Mouse (Mus musculus) inflammation-experienced regulatory T-cells (primary cell): ENCODE data around the gene Gm11596. TPM values are rescaled to one million over a fixed set of nuclear protein-coding genes. Genes with fewer than 3 reads are reported as not detected.

ENCODE experiments used
- polyA plus RNA-seq, 2 experiments: library from polyadenylated mRNA; unstranded; fragments of 100-300 nt; shearing (Covaris generic); gene quantifications; one replicate each; pipeline ENCODE4 v1.2.1; 2017

Gene Gm11596
- polyA plus RNA-seq, result not detected

GRCm38 (mm10) chr11:99793367-99793766 is at the start of gene Gm11596:
Gene Gm11596 (minus strand): TSS chr11:99793467.

GRCm38 (mm10) chr11:99837966-99838365 is 44.7 kb upstream of the Gm11596 start, which contains the start of gene 2300003K06Rik:
Gene 2300003K06Rik (minus strand): TSS chr11:99838066.

GRCm38 (mm10) chr11:99815566-99815965 is 22.3 kb upstream of the Gm11596 start, which contains the start of gene Gm11564:
Gene Gm11564 (minus strand): TSS chr11:99815666.

GRCm38 (mm10) chr11:99809792-99810191 is 16.5 kb upstream of the Gm11596 start, which contains the start of gene Krtap4-13:
Gene Krtap4-13 (minus strand): TSS chr11:99809892.

GRCm38 (mm10) chr11:99804346-99804745 is 11.1 kb upstream of the Gm11596 start, which contains the start of gene Gm11554:
Gene Gm11554 (minus strand): TSS chr11:99804446.

GRCm38 (mm10) chr11:99798832-99799231 is 5.6 kb upstream of the Gm11596 start, which contains the start of gene Gm11569:
Gene Gm11569 (minus strand): TSS chr11:99798932.

GRCm38 (mm10) chr11:99784900-99785299 is 8.4 kb downstream of the Gm11596 start, which contains the start of gene Krtap4-9:
Gene Krtap4-9 (plus strand): TSS chr11:99785200.

GRCm38 (mm10) chr11:99780604-99781003 is 12.7 kb downstream of the Gm11596 start, which contains the start of gene Krtap4-8:
Gene Krtap4-8 (minus strand): TSS chr11:99780704.

GRCm38 (mm10) chr11:99772813-99773212 is 20.5 kb downstream of the Gm11596 start, which contains the start of gene Gm11595:
Gene Gm11595 (minus strand): TSS chr11:99772913.

Other genes with a start within 250 kb of the Gm11596 start
- not detected for gene Krtap3-3, start 242.6 kb downstream of the Gm11596 start, polyA plus RNA-seq
- 1 to 10 TPM in 1 of 2 experiments, not detected in 1; 3.5 TPM for gene Krtap3-2, start 236.6 kb downstream of the Gm11596 start, polyA plus RNA-seq
- under 1 TPM in 1 of 2 experiments, not detected in 1; 0.60 TPM for gene Gm11939, start 234.0 kb downstream of the Gm11596 start, polyA plus RNA-seq
- not detected for gene Krtap3-1, start 226.8 kb downstream of the Gm11596 start, polyA plus RNA-seq
- under 1 TPM in 1 of 2 experiments, not detected in 1; 0.55 TPM for gene Krtap1-5, start 212.5 kb downstream of the Gm11596 start, polyA plus RNA-seq
- gene Krtap1-4, start 209.8 kb downstream of the Gm11596 start, polyA plus RNA-seq, result 1 to 10 TPM in 1 of 2 experiments, under 1 TPM in 1; 0.61 to 1.2 TPM
- gene Krtap1-3, start 202.1 kb downstream of the Gm11596 start, polyA plus RNA-seq, result not detected
- under 1 TPM in 1 of 2 experiments, not detected in 1; 0.31 TPM for gene Krtap9-3, start 195.4 kb downstream of the Gm11596 start, polyA plus RNA-seq
- gene Gm11938, start 190.2 kb downstream of the Gm11596 start, polyA plus RNA-seq, result not detected
- gene Gm11937, start 183.3 kb downstream of the Gm11596 start, polyA plus RNA-seq, result not detected
- not detected for gene Krtap2-4, start 178.6 kb downstream of the Gm11596 start, polyA plus RNA-seq
- not detected for gene Gm11562, start 173.0 kb downstream of the Gm11596 start, polyA plus RNA-seq
- under 1 TPM in 1 of 2 experiments, not detected in 1; 0.20 TPM for gene Krtap4-1, start 165.2 kb downstream of the Gm11596 start, polyA plus RNA-seq
- gene Krtap4-2, start 158.4 kb downstream of the Gm11596 start, polyA plus RNA-seq, result not detected
- gene Krtap4-7, start 149.4 kb downstream of the Gm11596 start, polyA plus RNA-seq, result under 1 TPM in 1 of 2 experiments, not detected in 1; 0.16 TPM
- gene Gm11555, start 143.2 kb downstream of the Gm11596 start, polyA plus RNA-seq, result not detected
- not detected for gene Gm11563, start 134.5 kb downstream of the Gm11596 start, polyA plus RNA-seq
- not detected for gene Krtap4-6, start 127.5 kb downstream of the Gm11596 start, polyA plus RNA-seq
- gene Gm14190, start 102.7 kb downstream of the Gm11596 start, polyA plus RNA-seq, result not detected
- not detected for gene Gm14180, start 59.2 kb downstream of the Gm11596 start, polyA plus RNA-seq
- gene Gm11595, start 20.6 kb downstream of the Gm11596 start, polyA plus RNA-seq, result not detected
- under 1 TPM in 1 of 2 experiments, not detected in 1; 0.24 TPM for gene Krtap4-8, start 12.8 kb downstream of the Gm11596 start, polyA plus RNA-seq
- under 1 TPM in 1 of 2 experiments, not detected in 1; 0.28 TPM for gene Krtap4-9, start 8.3 kb downstream of the Gm11596 start, polyA plus RNA-seq
- gene Gm11569, start 5.5 kb upstream of the Gm11596 start, polyA plus RNA-seq, result not detected
- gene Gm11554, start 11.0 kb upstream of the Gm11596 start, polyA plus RNA-seq, result not detected
- not detected for gene Krtap4-13, start 16.4 kb upstream of the Gm11596 start, polyA plus RNA-seq
- gene Gm11564, start 22.2 kb upstream of the Gm11596 start, polyA plus RNA-seq, result not detected
- gene 2300003K06Rik, start 44.6 kb upstream of the Gm11596 start, polyA plus RNA-seq, result not detected
- under 1 TPM in 1 of 2 experiments, not detected in 1; 0.60 TPM for gene Krtap4-16, start 58.1 kb upstream of the Gm11596 start, polyA plus RNA-seq
- gene Gm11568, start 64.5 kb upstream of the Gm11596 start, polyA plus RNA-seq, result not detected
- gene Gm11559, start 71.0 kb upstream of the Gm11596 start, polyA plus RNA-seq, result not detected
- not detected for gene Krtap9-1, start 79.9 kb upstream of the Gm11596 start, polyA plus RNA-seq
- gene Gm11567, start 85.7 kb upstream of the Gm11596 start, polyA plus RNA-seq, result not detected
- gene Krtap31-1, start 114.5 kb upstream of the Gm11596 start, polyA plus RNA-seq, result not detected
- not detected for gene Gm11565, start 121.3 kb upstream of the Gm11596 start, polyA plus RNA-seq
- gene Krtap31-2, start 142.8 kb upstream of the Gm11596 start, polyA plus RNA-seq, result not detected
- gene Krtap9-5, start 155.0 kb upstream of the Gm11596 start, polyA plus RNA-seq, result not detected
- not detected for gene Krtap29-1, start 185.6 kb upstream of the Gm11596 start, polyA plus RNA-seq
- not detected for gene Krtap16-1, start 193.1 kb upstream of the Gm11596 start, polyA plus RNA-seq
- gene Krtap17-1, start 200.5 kb upstream of the Gm11596 start, polyA plus RNA-seq, result not detected
- gene Krt33a, start 222.7 kb upstream of the Gm11596 start, polyA plus RNA-seq, result not detected
- not detected for gene Krt33b, start 236.4 kb upstream of the Gm11596 start, polyA plus RNA-seq
- under 1 TPM in 1 of 2 experiments, not detected in 1; 0.92 TPM for gene Krt34, start 248.1 kb upstream of the Gm11596 start, polyA plus RNA-seq